Mouse (Mus musculus): ENCODE data around the gene Il22ra2.

Gene Il22ra2

GRCm38 (mm10) chr10:19621408-19622048 is at the start of gene Il22ra2:
Gene Il22ra2, plus strand, starts transcription at chr10:19621998.
- no peak for DNase-seq (ENCODE audit: low spot score)

GRCm38 (mm10) chr10:19577571-19577970 is 44.2 kb upstream of the Il22ra2 start:
- no peak for DNase-seq (ENCODE audit: low spot score)

GRCm38 (mm10) chr10:19578001-19578400 is 43.8 kb upstream of the Il22ra2 start:
- no peak for DNase-seq (ENCODE audit: low spot score)

GRCm38 (mm10) chr10:19578409-19578986 is 43.3 kb upstream of the Il22ra2 start:
- no peak for DNase-seq (ENCODE audit: low spot score)

- DNase-seq (ENCODE audit: low spot score): no peak
Measured at GRCm38 (mm10) chr10:19580660-19581059, 41.1 kb upstream of the Il22ra2 start.

GRCm38 (mm10) chr10:19581844-19582582 is 39.8 kb upstream of the Il22ra2 start:
- no peak for DNase-seq (ENCODE audit: low spot score)

GRCm38 (mm10) chr10:19582806-19583430 is 38.9 kb upstream of the Il22ra2 start:
- no peak for DNase-seq (ENCODE audit: low spot score)

- no peak for DNase-seq (ENCODE audit: low spot score)
Measured at GRCm38 (mm10) chr10:19584064-19584463, 37.7 kb upstream of the Il22ra2 start.

- no peak for DNase-seq (ENCODE audit: low spot score)
Measured at GRCm38 (mm10) chr10:19584846-19585245, 37.0 kb upstream of the Il22ra2 start.

- DNase-seq (ENCODE audit: low spot score): no peak
Measured at GRCm38 (mm10) chr10:19585860-19586259, 35.9 kb upstream of the Il22ra2 start.

GRCm38 (mm10) chr10:19587281-19587680 is 34.5 kb upstream of the Il22ra2 start:
- DNase-seq (ENCODE audit: low spot score): no peak

- DNase-seq (ENCODE audit: low spot score): no peak
Measured at GRCm38 (mm10) chr10:19589626-19590025, 32.2 kb upstream of the Il22ra2 start.

GRCm38 (mm10) chr10:19591286-19591640 is 30.5 kb upstream of the Il22ra2 start:
- no peak for DNase-seq (ENCODE audit: low spot score)

- DNase-seq (ENCODE audit: low spot score): peak; percentile 98
Measured at GRCm38 (mm10) chr10:19591641-19592441, 30.0 kb upstream of the Il22ra2 start, which contains the start of gene Ifngr1. Gene Ifngr1, plus strand, starts transcription at chr10:19591949.

GRCm38 (mm10) chr10:19592556-19592955 is 29.2 kb upstream of the Il22ra2 start:
- no peak for DNase-seq (ENCODE audit: low spot score)

GRCm38 (mm10) chr10:19593296-19593695 is 28.5 kb upstream of the Il22ra2 start:
- no peak for DNase-seq (ENCODE audit: low spot score)

- DNase-seq (ENCODE audit: low spot score): no peak
Measured at GRCm38 (mm10) chr10:19594201-19594905, 27.4 kb upstream of the Il22ra2 start.

GRCm38 (mm10) chr10:19596866-19597265 is 24.9 kb upstream of the Il22ra2 start:
- no peak for DNase-seq (ENCODE audit: low spot score)

- no peak for DNase-seq (ENCODE audit: low spot score)
Measured at GRCm38 (mm10) chr10:19598091-19598490, 23.7 kb upstream of the Il22ra2 start.

GRCm38 (mm10) chr10:19599331-19600092 is 22.3 kb upstream of the Il22ra2 start:
- DNase-seq (ENCODE audit: low spot score): no peak

GRCm38 (mm10) chr10:19600093-19600420 is 21.7 kb upstream of the Il22ra2 start:
- no peak for DNase-seq (ENCODE audit: low spot score)

All from embryo, embryonic 10 days (tissue).